Mouse (Mus musculus) heart, embryonic 13.5 days (tissue): Measurements from ENCODE around the gene Lrrc3c. TPM values are rescaled to one million over a fixed set of nuclear protein-coding genes. Genes with fewer than 3 reads are reported as not detected.

ENCODE experiments used
- ATAC-seq: fragments of 200-750 bp; cut with Nextera tagmentation; 2 replicates; pipeline ENCODE4 v1.8.0; 2017; ENCODE audit warnings: moderate TSS enrichment; ENCODE audit not compliant: insufficient number of reproducible peaks, low FRiP score, low TSS enrichment; ENCODE audit errors: extremely low read depth
- H3K27ac ChIP-seq: fragments of 300-500 bp; sonication (generic); replicated peaks from 2 replicates; pipeline ENCODE4 v1.5.1; 2015; ENCODE audit warnings: moderate library complexity, mild to moderate bottlenecking, inconsistent platforms
- H3K27me3 ChIP-seq: fragments of 300-500 bp; sonication (generic); replicated peaks from 2 replicates; pipeline ENCODE4 v1.6.1; 2015; ENCODE audit warnings: mild to moderate bottlenecking, inconsistent platforms
- H3K36me3 ChIP-seq: fragments of 300-500 bp; sonication (generic); 2 replicates; pipeline ENCODE4 v1.6.1; 2015; ENCODE audit warnings: mild to moderate bottlenecking, inconsistent platforms
- H3K4me1 ChIP-seq: fragments of 300-500 bp; sonication (generic); 2 replicates; pipeline ENCODE4 v1.6.1; 2015; ENCODE audit warnings: inconsistent platforms
- H3K4me2 ChIP-seq: fragments of 300-500 bp; sonication (generic); 2 replicates; pipeline ENCODE4 v1.6.1; 2015; ENCODE audit warnings: inconsistent platforms, mild to moderate bottlenecking, moderate library complexity
- H3K4me3 ChIP-seq: fragments of 300-500 bp; sonication (generic); 2 replicates; pipeline ENCODE4 v1.5.1; 2015; ENCODE audit warnings: moderate library complexity, mild to moderate bottlenecking, inconsistent platforms
- H3K9ac ChIP-seq: fragments of 300-500 bp; sonication (generic); 2 replicates; pipeline ENCODE4 v1.6.1; 2015; ENCODE audit warnings: inconsistent platforms, mild to moderate bottlenecking, moderate library complexity
- H3K9me3 ChIP-seq: fragments of 300-500 bp; sonication (generic); 2 replicates; pipeline ENCODE4 v1.6.1; 2016; ENCODE audit warnings: inconsistent platforms
- WGBS: fragments of 180-500 bp; shearing (Covaris S2); methylation state at CpG from one replicate; pipeline ENCODE4 v1.1.7; 2015; ENCODE audit warnings: mixed read lengths; 5-methylcytosine and 5-hydroxymethylcytosine counted together
- polyA plus RNA-seq: library from polyadenylated mRNA; unstranded; fragments of >200 nt; fragmentation: Nextera tagmentation; extraction: Ambion mirVana; gene quantifications from 2 replicates; pipeline ENCODE4 v1.2.1, GENCODE M21; 2015

The Lrrc3c gene
- polyA plus RNA-seq, 1 experiment from 2014 or later: not detected

- Histone ChIP-seq H3K9me3 (no peaks in the 10 kb centered on the region), H3K27ac (no peak overlapping the region), H3K36me3 (peaks cover 25% of the 10 kb centered on the region), H3K4me3 (no peak overlapping the region), H3K4me1 (peaks cover 33% of the 10 kb centered on the region), H3K27me3 (no peaks in the 10 kb centered on the region), H3K4me2 (no peak overlapping the region), H3K9ac (no peak overlapping the region)
- ATAC-seq: no peak
- WGBS: 82% methylated on average over 5 of the region's 5 CpGs
Observed at GRCm38 (mm10) chr11:98577776-98578175, 20.3 kb upstream of the Lrrc3c start.

- H3K4me2 ChIP-seq: peak overlapping the region; percentile 94
- no peaks in the 10 kb centered on the region for H3K9me3 ChIP-seq
- H3K27ac ChIP-seq: peak overlapping the region; percentile 76
- ATAC-seq: no peak
- H3K36me3 ChIP-seq: peaks cover 41% of the 10 kb centered on the region
- H3K9ac ChIP-seq: peak overlapping the region; percentile 62
- no peaks in the 10 kb centered on the region for H3K27me3 ChIP-seq
- 31% methylated on average over 16 of the region's 16 CpGs for WGBS
- H3K4me1 ChIP-seq: peaks cover 60% of the 10 kb centered on the region
- H3K4me3 ChIP-seq: peak overlapping the region; percentile 18
Observed at GRCm38 (mm10) chr11:98580301-98581121, 17.6 kb upstream of the Lrrc3c start.

GRCm38 (mm10) chr11:98581286-98582029, 16.6 kb upstream of the Lrrc3c start:
- peak overlapping the region; percentile 76 for H3K27ac ChIP-seq
- WGBS: 48% methylated on average over 17 of the region's 17 CpGs
- H3K36me3 ChIP-seq: peaks cover 41% of the 10 kb centered on the region
- peaks cover 69% of the 10 kb centered on the region for H3K4me1 ChIP-seq
- no peaks in the 10 kb centered on the region for H3K9me3 ChIP-seq
- H3K4me2 ChIP-seq: peak overlapping the region; percentile 94
- peak overlapping the region; percentile 18 for H3K4me3 ChIP-seq
- no peak for ATAC-seq
- no peaks in the 10 kb centered on the region for H3K27me3 ChIP-seq
- peak overlapping the region; percentile 62 for H3K9ac ChIP-seq

GRCm38 (mm10) chr11:98582030-98582388, 16.1 kb upstream of the Lrrc3c start:
- Histone ChIP-seq H3K4me3 (peak overlapping the region; percentile 17), H3K27ac (peak overlapping the region; percentile 76)

GRCm38 (mm10) chr11:98582551-98583264, 15.4 kb upstream of the Lrrc3c start:
- no peak for ATAC-seq
- peaks cover 74% of the 10 kb centered on the region for H3K4me1 ChIP-seq
- no peaks in the 10 kb centered on the region for H3K27me3 ChIP-seq
- H3K9ac ChIP-seq: peak overlapping the region; percentile 62
- H3K36me3 ChIP-seq: peaks cover 41% of the 10 kb centered on the region
- H3K4me3 ChIP-seq: peak overlapping the region; percentile 17
- peak overlapping the region; percentile 76 for H3K27ac ChIP-seq
- WGBS: 81% methylated on average over 12 of the region's 12 CpGs
- no peaks in the 10 kb centered on the region for H3K9me3 ChIP-seq
- H3K4me2 ChIP-seq: peak overlapping the region; percentile 94

More at GRCm38 (mm10) chr11:98582030-98582388, 16.1 kb upstream of the Lrrc3c start:
- Histone ChIP-seq H3K36me3 (peaks cover 41% of the 10 kb centered on the region), H3K27me3 (no peaks in the 10 kb centered on the region), H3K4me1 (peaks cover 69% of the 10 kb centered on the region), H3K9me3 (no peaks in the 10 kb centered on the region), H3K9ac (peak overlapping the region; percentile 62), H3K4me2 (peak overlapping the region; percentile 94)
- ATAC-seq: no peak
- 70% methylated on average over 8 of the region's 8 CpGs for WGBS

GRCm38 (mm10) chr11:98583265-98583552, 14.9 kb upstream of the Lrrc3c start:
- no peaks in the 10 kb centered on the region for H3K27me3 ChIP-seq
- 0 out of 2 replicates have a peak overlapping the region, but pooled peaks have one; percentile 47 for H3K9ac ChIP-seq
- WGBS: 65% methylated on average over 3 of the region's 3 CpGs
- 0 out of 2 replicates have a peak overlapping the region, but pooled peaks have one; percentile 11 for H3K4me3 ChIP-seq
- H3K9me3 ChIP-seq: no peaks in the 10 kb centered on the region
- ATAC-seq: no peak
- peak overlapping the region; percentile 94 for H3K4me2 ChIP-seq
- peaks cover 79% of the 10 kb centered on the region for H3K4me1 ChIP-seq
- peak overlapping the region; percentile 76 for H3K27ac ChIP-seq
- peaks cover 41% of the 10 kb centered on the region for H3K36me3 ChIP-seq

GRCm38 (mm10) chr11:98583571-98583970, 14.5 kb upstream of the Lrrc3c start:
- Histone ChIP-seq H3K27me3 (no peaks in the 10 kb centered on the region), H3K27ac (peak overlapping the region; percentile 76), H3K4me2 (peak overlapping the region; percentile 94), H3K4me1 (peaks cover 82% of the 10 kb centered on the region), H3K4me3 (0 out of 2 replicates have a peak overlapping the region, but pooled peaks have one; percentile 73), H3K9ac (peak overlapping the region; percentile 96; the same call in 1 of the 2 replicates), H3K9me3 (no peaks in the 10 kb centered on the region), H3K36me3 (peaks cover 41% of the 10 kb centered on the region)
- WGBS: 27% methylated on average over 3 of the region's 3 CpGs
- no peak for ATAC-seq

GRCm38 (mm10) chr11:98584146-98584545, 13.9 kb upstream of the Lrrc3c start:
- H3K9ac ChIP-seq: peak overlapping the region; percentile 96
- peaks cover 41% of the 10 kb centered on the region for H3K36me3 ChIP-seq
- peak overlapping the region; percentile 94 for H3K4me2 ChIP-seq
- H3K4me1 ChIP-seq: peaks cover 88% of the 10 kb centered on the region
- no peaks in the 10 kb centered on the region for H3K27me3 ChIP-seq
- no peak for ATAC-seq
- H3K4me3 ChIP-seq: peak overlapping the region; percentile 73; the same call in 1 of the 2 replicates
- H3K27ac ChIP-seq: no peak overlapping the region
- no peaks in the 10 kb centered on the region for H3K9me3 ChIP-seq
- WGBS: 44% methylated on average over 1 of the region's 1 CpGs

GRCm38 (mm10) chr11:98584629-98585177, 13.4 kb upstream of the Lrrc3c start:
- no peak for ATAC-seq
- H3K36me3 ChIP-seq: peaks cover 41% of the 10 kb centered on the region
- H3K4me1 ChIP-seq: peaks cover 92% of the 10 kb centered on the region
- H3K27me3 ChIP-seq: no peaks in the 10 kb centered on the region
- H3K4me2 ChIP-seq: peak overlapping the region; percentile 94
- no peak overlapping the region for H3K27ac ChIP-seq
- WGBS: 84% methylated on average over 6 of the region's 6 CpGs
- peak overlapping the region; percentile 73 for H3K4me3 ChIP-seq
- H3K9ac ChIP-seq: peak overlapping the region; percentile 96
- H3K9me3 ChIP-seq: no peaks in the 10 kb centered on the region

- WGBS: 2% methylated on average over 22 of the region's 22 CpGs
- ATAC-seq: 0 out of 2 replicates have a peak, but pooled peaks have one; percentile 1
Observed at GRCm38 (mm10) chr11:98586087-98586891, 11.8 kb upstream of the Lrrc3c start.

More at GRCm38 (mm10) chr11:98586087-98586891, 11.8 kb upstream of the Lrrc3c start:
- Histone ChIP-seq H3K9ac (peak overlapping the region; percentile 96), H3K36me3 (peaks cover 31% of the 10 kb centered on the region), H3K4me3 (peak overlapping the region; percentile 73), H3K27ac (peak overlapping the region; percentile 94), H3K9me3 (no peaks in the 10 kb centered on the region), H3K4me2 (peak overlapping the region; percentile 94), H3K4me1 (peaks cover 82% of the 10 kb centered on the region), H3K27me3 (no peaks in the 10 kb centered on the region)
